Mouse (Mus musculus) ES-Bruce4 (cell line): ENCODE measurements around the gene Sema3b.

Experiments
- CTCF ChIP-seq: IDR thresholded peaks from one replicate; pipeline ENCODE4 v1.8.1; 2011; ENCODE audit warnings: low read depth, low read length
- EP300 ChIP-seq: IDR thresholded peaks from 2 replicates; pipeline ENCODE4 v1.6.1; 2011; ENCODE audit warnings: low read depth, low read length; ENCODE audit not compliant: insufficient read depth
- POLR2A ChIP-seq: IDR thresholded peaks from one replicate; pipeline ENCODE4 v1.8.1; 2011; ENCODE audit warnings: low read length; ENCODE audit not compliant: insufficient read depth

- TF ChIP-seq CTCF (peak; percentile 99), EP300 (peak; percentile 48; the same call in 1 of the 2 replicates), POLR2A (no peak)
Observed at GRCm38 (mm10) chr9:107602068-107602648, 6.9 kb downstream of the Sema3b start.
